Mouse (Mus musculus) forebrain, embryonic 15.5 days (tissue): ENCODE data around the gene Palld. TPM values are rescaled to one million over a fixed set of nuclear protein-coding genes. Genes with fewer than 3 reads are reported as not detected.

Source experiments
- ATAC-seq: fragments of 200-750 bp; cut with Nextera tagmentation; replicated peaks from 2 replicates; pipeline ENCODE4 v1.8.0; 2017; ENCODE audit warnings: mild to moderate bottlenecking, moderate TSS enrichment, moderate library complexity
- H3K27ac ChIP-seq: fragments of 300-500 bp; sonication (generic); replicated peaks from 2 replicates; pipeline ENCODE4 v1.5.1; 2015; ENCODE audit warnings: mild to moderate bottlenecking, inconsistent platforms
- H3K27me3 ChIP-seq: fragments of 300-500 bp; sonication (generic); 2 replicates; pipeline ENCODE4 v1.6.1; 2015; ENCODE audit warnings: inconsistent platforms
- H3K36me3 ChIP-seq: fragments of 300-500 bp; sonication (generic); 2 replicates; pipeline ENCODE4 v1.6.1; 2015; ENCODE audit warnings: mild to moderate bottlenecking, inconsistent platforms
- H3K4me1 ChIP-seq: fragments of 300-500 bp; sonication (generic); 2 replicates; pipeline ENCODE4 v1.6.1; 2015; ENCODE audit warnings: inconsistent platforms
- H3K4me2 ChIP-seq: fragments of 300-500 bp; sonication (generic); replicated peaks from 2 replicates; pipeline ENCODE4 v1.6.1; 2015; ENCODE audit warnings: mild to moderate bottlenecking, inconsistent platforms
- H3K4me3 ChIP-seq: fragments of 300-500 bp; sonication (generic); 2 replicates; pipeline ENCODE4 v1.5.1; 2015; ENCODE audit warnings: mild to moderate bottlenecking, inconsistent platforms
- H3K9ac ChIP-seq: fragments of 300-500 bp; sonication (generic); replicated peaks from 2 replicates; pipeline ENCODE4 v1.6.1; 2015; ENCODE audit warnings: mild to moderate bottlenecking, inconsistent platforms
- H3K9me3 ChIP-seq: fragments of 300-500 bp; sonication (generic); 2 replicates; pipeline ENCODE4 v1.6.1; 2016; ENCODE audit warnings: inconsistent platforms
- WGBS: fragments of 180-500 bp; shearing (Covaris S2); methylation state at CpG from one replicate; pipeline ENCODE4 v1.1.7; 2015; ENCODE audit warnings: mixed read lengths; 5-methylcytosine and 5-hydroxymethylcytosine counted together
- polyA plus RNA-seq: library from polyadenylated mRNA; unstranded; fragments of >200 nt; fragmentation: Nextera tagmentation; extraction: Ambion mirVana; gene quantifications from 2 replicates; pipeline ENCODE4 v1.2.1, GENCODE M21; 2015

The Palld gene
- polyA plus RNA-seq, 1 experiment from 2014 or later, result 19.4 TPM

DNA sequence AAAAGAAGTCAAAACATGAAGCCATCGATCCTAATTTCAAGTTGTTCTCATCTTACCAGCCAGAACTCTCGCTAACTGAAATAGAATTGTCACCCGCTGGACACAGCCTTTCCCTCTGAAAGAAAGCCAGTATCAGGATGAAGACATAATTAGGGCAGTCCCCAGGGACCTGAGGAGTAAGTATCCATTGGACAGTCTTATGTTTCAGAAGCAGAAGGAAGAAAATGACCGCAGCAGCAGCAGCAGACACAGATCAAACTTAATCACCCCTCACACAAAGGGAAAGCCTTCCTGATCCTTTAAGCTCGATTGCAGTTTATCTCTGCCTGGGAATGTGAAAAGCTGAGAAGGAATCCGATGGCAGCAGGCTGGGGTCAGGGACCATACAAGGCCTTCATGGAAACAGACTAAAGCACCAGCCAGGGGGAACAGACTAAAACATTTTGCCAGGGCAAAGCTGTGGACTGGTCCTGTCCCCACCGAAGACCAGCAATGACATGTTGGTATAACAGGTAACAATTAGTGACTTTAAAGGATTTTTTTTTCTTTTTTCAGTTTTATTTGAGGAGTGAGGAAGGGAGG, 53.8 kb downstream of the Palld start:
- Histone ChIP-seq H3K36me3 (no peaks in the 10 kb centered on the region), H3K9me3 (no peaks in the 10 kb centered on the region), H3K4me1 (peaks cover 11% of the 10 kb centered on the region; the same call in 1 of the 2 replicates), H3K27me3 (no peaks in the 10 kb centered on the region), H3K4me3 (no peak overlapping the region), H3K4me2 (no peak overlapping the region), H3K27ac (no peak overlapping the region), H3K9ac (no peak overlapping the region)
- no peak for ATAC-seq
- 30% methylated on average over 7 of the region's 7 CpGs for WGBS

DNA sequence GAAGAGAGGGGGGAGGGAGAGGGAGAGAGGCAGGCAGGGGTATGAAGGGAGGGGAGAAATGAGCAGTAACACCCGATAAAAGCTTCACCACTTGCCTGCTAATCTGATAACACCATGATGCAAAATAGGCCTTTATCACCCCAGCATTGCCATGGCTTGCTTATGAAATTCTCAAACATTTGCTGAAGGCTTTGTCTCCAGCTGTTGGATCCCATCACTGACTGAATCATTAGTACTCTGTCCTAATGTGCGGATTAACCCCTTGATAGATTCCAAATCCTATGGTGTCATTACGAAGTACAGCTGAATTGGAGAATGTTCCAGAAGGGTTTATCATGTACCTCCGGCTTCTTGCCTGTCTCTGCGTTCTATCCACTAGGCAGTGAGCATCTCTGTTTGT, 55.0 kb downstream of the Palld start:
- Histone ChIP-seq H3K9ac (no peak overlapping the region), H3K4me2 (no peak overlapping the region), H3K27me3 (no peaks in the 10 kb centered on the region), H3K27ac (no peak overlapping the region), H3K9me3 (no peaks in the 10 kb centered on the region), H3K36me3 (no peaks in the 10 kb centered on the region), H3K4me3 (no peak overlapping the region), H3K4me1 (peaks cover 11% of the 10 kb centered on the region; the same call in 1 of the 2 replicates)
- WGBS, result 78% methylated on average over 5 of the region's 5 CpGs
- no peak for ATAC-seq

DNA sequence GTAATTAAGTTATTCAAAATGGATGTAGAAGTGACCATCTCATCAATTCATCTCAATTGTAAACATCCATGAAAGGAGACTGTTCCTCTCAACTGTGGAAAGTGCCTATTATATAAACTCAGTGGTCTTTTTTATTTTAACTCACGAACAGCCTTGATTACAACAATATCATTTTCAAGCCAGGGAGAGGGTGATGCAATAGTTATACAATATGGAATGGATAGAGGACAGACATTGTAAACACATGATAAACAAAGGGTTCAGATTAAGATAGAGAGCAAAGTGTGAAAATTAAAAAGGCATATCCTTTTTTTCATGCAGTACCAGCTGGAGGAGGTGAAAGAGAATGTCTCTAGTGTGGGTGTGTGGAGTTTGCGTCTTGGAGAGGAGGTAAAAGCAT, 57.5 kb downstream of the Palld start:
- 29% methylated on average over 2 of the region's 2 CpGs for WGBS
- H3K4me2 ChIP-seq, result no peak overlapping the region
- no peak overlapping the region for H3K27ac ChIP-seq
- no peak overlapping the region for H3K9ac ChIP-seq
- H3K9me3 ChIP-seq, result no peaks in the 10 kb centered on the region
- H3K27me3 ChIP-seq, result no peaks in the 10 kb centered on the region
- H3K4me3 ChIP-seq, result no peak overlapping the region
- peaks cover 11% of the 10 kb centered on the region; the same call in 1 of the 2 replicates for H3K4me1 ChIP-seq
- no peak for ATAC-seq
- no peaks in the 10 kb centered on the region for H3K36me3 ChIP-seq

DNA sequence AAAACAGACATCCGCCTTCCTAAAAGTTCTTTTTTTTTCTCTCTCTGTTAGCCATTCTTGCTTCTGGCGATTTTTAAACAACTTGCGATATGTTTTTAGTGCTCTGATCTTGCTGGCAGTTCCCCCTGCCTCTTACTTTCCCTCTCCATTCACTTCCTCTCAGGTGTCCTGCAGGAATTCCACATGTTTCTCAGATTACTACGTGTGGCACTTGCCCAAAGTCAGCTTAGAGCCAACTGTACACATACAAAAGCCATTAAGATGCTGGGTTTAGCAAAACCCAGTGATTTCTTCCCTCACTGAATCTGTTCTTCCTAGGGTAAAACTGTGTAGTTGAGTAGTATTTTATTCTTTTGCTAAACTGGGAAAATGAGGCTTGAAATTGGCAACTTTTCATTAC, 57.9 kb downstream of the Palld start:
- H3K9me3 ChIP-seq, result no peaks in the 10 kb centered on the region

DNA sequence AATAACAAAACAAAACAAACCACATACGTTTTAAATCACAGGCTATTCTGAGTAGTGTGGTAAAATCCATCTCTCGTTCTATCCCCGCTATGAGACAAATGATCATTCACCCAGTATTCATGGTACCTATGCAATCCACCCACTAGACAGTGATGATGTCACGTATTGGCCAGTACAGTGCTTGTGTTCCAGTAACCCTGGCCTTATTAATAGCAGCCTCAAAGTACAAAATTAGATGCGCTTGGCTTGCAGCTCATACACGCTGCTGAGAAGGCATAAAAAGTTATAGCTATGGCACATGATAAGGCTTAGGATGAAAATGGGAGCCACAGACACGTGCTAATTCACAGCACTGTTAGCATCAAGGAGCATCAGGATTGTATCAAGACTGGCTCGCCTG, 58.7 kb downstream of the Palld start:
- Histone ChIP-seq H3K36me3 (no peaks in the 10 kb centered on the region), H3K9me3 (no peaks in the 10 kb centered on the region), H3K4me2 (no peak overlapping the region), H3K27me3 (no peaks in the 10 kb centered on the region), H3K27ac (no peak overlapping the region), H3K4me1 (peaks cover 11% of the 10 kb centered on the region; the same call in 1 of the 2 replicates), H3K4me3 (no peak overlapping the region), H3K9ac (no peak overlapping the region)
- ATAC-seq, result no peak
- WGBS, result 87% methylated on average over 8 of the region's 8 CpGs

More for the DNA sequence above, 57.9 kb downstream of the Palld start:
- Histone ChIP-seq H3K9ac (no peak overlapping the region), H3K36me3 (no peaks in the 10 kb centered on the region), H3K4me2 (no peak overlapping the region), H3K4me3 (no peak overlapping the region), H3K27me3 (no peaks in the 10 kb centered on the region), H3K4me1 (peaks cover 11% of the 10 kb centered on the region; the same call in 1 of the 2 replicates), H3K27ac (no peak overlapping the region)
- 63% methylated on average over 4 of the region's 4 CpGs for WGBS
- ATAC-seq, result no peak

DNA sequence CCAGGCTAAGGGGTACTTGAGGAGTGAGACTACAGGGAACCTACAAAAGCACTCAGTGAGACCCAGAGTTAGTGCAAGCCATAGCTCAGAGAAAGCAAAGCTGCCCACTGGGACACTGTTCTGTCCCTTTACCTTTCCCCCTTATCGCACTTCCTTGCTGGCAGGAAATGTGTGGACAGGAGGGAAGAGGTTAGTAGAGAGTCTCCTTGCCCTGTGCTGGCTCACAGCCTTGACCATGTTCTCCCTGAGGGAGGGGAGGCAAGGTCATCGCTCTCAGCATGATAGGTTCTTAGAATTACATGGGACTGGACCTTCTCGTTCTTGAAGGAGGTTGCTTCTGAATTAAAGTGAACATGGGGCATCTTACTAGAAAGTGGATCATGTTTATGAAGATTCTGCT, 69.3 kb downstream of the Palld start:
- no peaks in the 10 kb centered on the region for H3K9me3 ChIP-seq
- H3K36me3 ChIP-seq, result no peaks in the 10 kb centered on the region
- 91% methylated on average over 3 of the region's 3 CpGs for WGBS
- no peak for ATAC-seq
- no peak overlapping the region for H3K4me2 ChIP-seq
- no peaks in the 10 kb centered on the region for H3K27me3 ChIP-seq
- no peaks in the 10 kb centered on the region for H3K4me1 ChIP-seq
- H3K9ac ChIP-seq, result no peak overlapping the region
- H3K4me3 ChIP-seq, result no peak overlapping the region
- H3K27ac ChIP-seq, result no peak overlapping the region

DNA sequence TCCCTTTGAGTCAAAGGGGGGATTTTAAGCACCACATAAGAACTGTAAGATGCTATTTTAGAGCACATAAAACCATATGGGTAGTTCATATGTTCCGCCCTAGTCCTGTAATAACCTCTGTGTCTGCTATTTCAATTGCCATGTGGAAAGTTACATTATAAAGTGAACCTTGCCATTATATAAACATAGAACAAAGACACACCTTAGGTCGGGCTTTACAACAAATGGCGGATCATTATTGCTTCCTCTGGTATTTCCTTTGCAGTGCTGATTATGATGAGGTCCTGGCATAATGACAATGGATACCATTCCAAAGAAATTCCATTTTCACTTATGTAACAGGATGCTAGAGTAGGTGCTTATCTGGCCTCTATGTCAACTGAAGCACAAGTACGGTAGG, 70.5 kb downstream of the Palld start:
- H3K4me1 ChIP-seq, result no peaks in the 10 kb centered on the region
- no peaks in the 10 kb centered on the region for H3K27me3 ChIP-seq
- H3K9ac ChIP-seq, result no peak overlapping the region
- no peak for ATAC-seq
- H3K4me3 ChIP-seq, result no peak overlapping the region
- H3K9me3 ChIP-seq, result no peaks in the 10 kb centered on the region
- no peak overlapping the region for H3K4me2 ChIP-seq
- H3K27ac ChIP-seq, result no peak overlapping the region
- 92% methylated on average over 4 of the region's 4 CpGs for WGBS
- H3K36me3 ChIP-seq, result no peaks in the 10 kb centered on the region

DNA sequence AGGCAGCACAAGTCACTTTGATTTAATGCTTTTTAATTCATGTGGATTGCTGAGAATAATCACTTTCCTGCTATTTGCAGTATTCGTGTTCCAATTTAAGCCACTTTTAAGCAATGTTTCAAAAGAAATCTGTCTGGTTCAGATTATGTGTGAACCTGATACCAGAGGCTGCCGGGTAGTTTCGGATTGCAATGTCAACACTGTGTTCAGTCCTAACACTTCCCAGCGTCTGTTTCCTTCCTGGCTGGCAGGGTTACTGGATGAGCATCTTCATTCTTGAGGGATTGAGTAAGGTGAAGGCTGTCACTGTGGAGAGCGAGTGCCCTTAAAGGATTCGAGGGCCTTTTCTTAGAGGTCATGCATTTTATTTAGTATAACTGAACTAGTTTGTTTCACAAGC, 71.7 kb downstream of the Palld start:
- no peak overlapping the region for H3K4me3 ChIP-seq
- no peaks in the 10 kb centered on the region for H3K9me3 ChIP-seq
- H3K9ac ChIP-seq, result no peak overlapping the region
- no peaks in the 10 kb centered on the region for H3K27me3 ChIP-seq
- no peak overlapping the region for H3K27ac ChIP-seq
- no peak overlapping the region for H3K4me2 ChIP-seq
- H3K4me1 ChIP-seq, result no peaks in the 10 kb centered on the region
- no peaks in the 10 kb centered on the region for H3K36me3 ChIP-seq
- 74% methylated on average over 6 of the region's 6 CpGs for WGBS
- ATAC-seq, result no peak

DNA sequence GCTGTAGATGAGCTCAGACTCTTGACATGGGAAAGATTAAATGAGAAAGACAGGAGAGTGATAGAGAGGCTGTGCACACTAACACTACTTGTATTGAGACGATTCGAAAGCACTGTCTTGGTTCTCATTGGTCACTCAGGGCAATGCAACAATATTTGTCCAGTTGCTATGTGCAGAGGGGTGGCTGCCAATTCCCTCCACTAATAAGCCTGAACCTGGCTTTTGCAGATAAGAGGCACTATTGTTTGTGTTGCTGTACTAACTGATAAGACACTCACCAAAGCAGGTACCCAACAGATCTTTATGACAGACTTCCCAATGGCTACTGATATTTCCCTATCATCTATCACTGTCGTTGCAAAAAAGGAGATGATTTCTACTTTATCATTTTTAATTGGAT, 77.9 kb downstream of the Palld start:
- Histone ChIP-seq H3K9me3 (no peaks in the 10 kb centered on the region), H3K4me2 (no peak overlapping the region), H3K9ac (no peak overlapping the region), H3K4me1 (peaks cover 11% of the 10 kb centered on the region), H3K27ac (no peak overlapping the region), H3K27me3 (no peaks in the 10 kb centered on the region), H3K4me3 (no peak overlapping the region), H3K36me3 (no peaks in the 10 kb centered on the region)
- 90% methylated on average over 3 of the region's 3 CpGs for WGBS
- ATAC-seq, result no peak

DNA sequence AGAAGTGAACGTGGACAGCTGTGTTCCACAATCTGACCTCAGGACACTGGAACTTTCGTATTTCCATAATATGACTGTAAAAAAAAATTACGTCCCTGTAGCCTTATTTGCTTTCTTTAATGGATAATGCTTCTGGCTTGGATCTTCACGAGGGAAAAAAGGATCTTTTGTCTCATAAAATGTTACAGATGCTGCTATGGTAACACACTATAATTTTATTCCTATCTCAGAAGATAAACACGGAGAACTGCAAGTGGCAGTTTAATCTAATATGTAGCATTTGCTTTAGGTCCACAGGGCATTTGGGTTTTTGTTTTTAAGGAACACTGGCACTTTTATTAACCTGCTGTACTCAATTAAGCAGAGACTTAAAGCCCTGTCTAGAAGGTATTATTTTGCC, 79.3 kb downstream of the Palld start:
- no peak overlapping the region for H3K9ac ChIP-seq
- no peak overlapping the region for H3K27ac ChIP-seq
- no peaks in the 10 kb centered on the region for H3K36me3 ChIP-seq
- no peak overlapping the region for H3K4me2 ChIP-seq
- WGBS, result 42% methylated on average over 5 of the region's 5 CpGs
- no peaks in the 10 kb centered on the region for H3K27me3 ChIP-seq
- no peak for ATAC-seq
- H3K4me1 ChIP-seq, result peaks cover 11% of the 10 kb centered on the region
- H3K9me3 ChIP-seq, result no peaks in the 10 kb centered on the region
- no peak overlapping the region for H3K4me3 ChIP-seq

DNA sequence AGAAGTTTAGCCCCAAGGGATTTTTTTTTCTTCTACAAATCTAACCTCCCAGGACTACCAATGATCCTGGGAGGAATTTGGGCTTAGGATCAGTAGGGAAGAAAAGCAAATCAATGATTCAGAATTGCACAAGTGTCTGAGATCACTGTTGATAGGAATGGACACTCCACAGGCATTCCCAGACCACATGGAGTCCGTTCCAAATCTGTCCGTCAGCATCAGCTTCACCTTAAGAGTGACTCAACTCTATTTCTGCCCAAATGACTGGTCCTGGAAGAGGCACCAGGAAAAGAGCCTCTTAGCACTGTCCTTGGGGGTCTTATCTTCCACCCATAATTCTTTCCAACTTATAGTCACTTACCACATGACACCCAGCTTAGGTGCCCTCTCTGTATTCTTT, 98.7 kb downstream of the Palld start:
- H3K4me3 ChIP-seq, result no peak overlapping the region
- no peaks in the 10 kb centered on the region for H3K36me3 ChIP-seq
- H3K9ac ChIP-seq, result no peak overlapping the region
- H3K27me3 ChIP-seq, result no peaks in the 10 kb centered on the region
- no peak overlapping the region for H3K4me2 ChIP-seq
- H3K9me3 ChIP-seq, result no peaks in the 10 kb centered on the region
- no peaks in the 10 kb centered on the region for H3K4me1 ChIP-seq
- H3K27ac ChIP-seq, result no peak overlapping the region
- 89% methylated on average over 2 of the region's 2 CpGs for WGBS
- ATAC-seq, result no peak

DNA sequence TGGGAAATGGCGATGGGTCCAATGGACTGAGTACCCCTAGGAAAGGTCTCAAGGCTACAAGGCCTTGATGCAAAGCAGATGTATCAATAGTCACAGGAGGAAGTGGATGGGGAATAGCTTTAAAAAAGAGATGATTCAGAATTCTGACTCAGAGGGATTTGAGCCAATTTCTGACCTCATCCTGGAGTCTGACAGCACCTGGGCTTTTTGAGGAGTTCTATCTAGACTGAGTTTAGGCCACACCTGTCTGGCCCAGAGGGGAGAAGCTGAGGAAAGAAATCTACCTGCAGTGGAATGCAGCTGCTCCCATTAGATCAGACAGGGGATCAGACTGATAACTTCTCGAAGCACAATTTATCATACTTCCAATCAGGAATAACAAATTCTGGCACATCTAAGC, 99.7 kb downstream of the Palld start:
- H3K9me3 ChIP-seq, result no peaks in the 10 kb centered on the region
- H3K4me3 ChIP-seq, result no peak overlapping the region
- no peak overlapping the region for H3K9ac ChIP-seq
- H3K36me3 ChIP-seq, result no peaks in the 10 kb centered on the region
- H3K27ac ChIP-seq, result no peak overlapping the region
- WGBS, result 89% methylated on average over 2 of the region's 2 CpGs
- no peak overlapping the region for H3K4me2 ChIP-seq
- no peaks in the 10 kb centered on the region for H3K27me3 ChIP-seq
- H3K4me1 ChIP-seq, result no peaks in the 10 kb centered on the region
- no peak for ATAC-seq

DNA sequence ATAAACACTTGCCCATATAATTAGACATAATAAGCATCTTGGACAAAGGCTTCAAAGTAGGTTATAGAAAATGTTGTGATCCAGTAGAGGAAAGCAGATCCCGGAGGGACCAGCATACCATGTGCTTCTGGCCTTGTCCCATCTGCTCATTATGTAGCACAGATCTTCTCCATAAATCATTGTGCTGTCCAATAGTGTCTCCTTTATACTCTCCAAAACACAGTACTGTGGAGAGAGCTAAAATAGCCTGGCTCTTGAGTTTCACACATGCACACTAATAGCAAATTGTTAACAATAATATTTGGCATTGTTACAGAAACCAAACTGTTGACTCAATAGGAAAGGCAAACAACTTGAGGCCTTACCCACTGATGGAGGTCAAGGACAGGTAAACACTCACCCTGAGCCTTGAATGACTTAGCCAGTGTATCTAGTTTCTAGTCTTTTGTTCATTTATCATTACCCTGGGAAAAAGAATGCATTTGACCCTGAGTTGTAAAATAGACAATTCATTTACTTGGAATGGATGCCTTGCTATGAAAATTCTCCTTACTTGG, 105.0 kb downstream of the Palld start:
- Histone ChIP-seq H3K4me3 (no peak overlapping the region), H3K4me2 (no peak overlapping the region), H3K9ac (no peak overlapping the region), H3K36me3 (no peaks in the 10 kb centered on the region), H3K9me3 (no peaks in the 10 kb centered on the region), H3K27ac (no peak overlapping the region), H3K27me3 (no peaks in the 10 kb centered on the region), H3K4me1 (no peaks in the 10 kb centered on the region)
- WGBS, result 58% methylated on average over 1 of the region's 1 CpGs
- no peak for ATAC-seq
